Mouse (Mus musculus) adrenal gland, postnatal 10 days (tissue): ENCODE data around the gene F5. TPM values are rescaled to one million over a fixed set of nuclear protein-coding genes. Genes with fewer than 3 reads are reported as not detected.
"Not testable (repeated sequence)": the region's sequence is repeated elsewhere in the genome, so short reads cannot be mapped to it uniquely, and the experiment has no call there.

Experiments used
- DNase-seq: peaks from one replicate; pipeline ENCODE4 v3.0.0; 2021; ENCODE audit warnings: mixed read lengths
- total RNA-seq, 2 experiments: library from RNA; stranded (reverse); gene quantifications; 2 replicates each; pipeline ENCODE4 v1.2.3; 2021

Gene F5
- total RNA-seq, 2 experiments from 2014 or later, result 25.2 to 49.6 TPM

- DNase-seq, result no peak
These were observed 6.9 kb downstream of the F5 start for GRCm38 (mm10) chr1:164158571-164158970.

GRCm38 (mm10) chr1:164159781-164160180, 8.1 kb downstream of the F5 start:
- DNase-seq, result no peak

GRCm38 (mm10) chr1:164162745-164163144, 11.1 kb downstream of the F5 start:
- no peak for DNase-seq

GRCm38 (mm10) chr1:164168818-164169217, 17.2 kb downstream of the F5 start:
- DNase-seq, result no peak

GRCm38 (mm10) chr1:164170434-164170833, 18.8 kb downstream of the F5 start:
- no peak for DNase-seq

GRCm38 (mm10) chr1:164173145-164173544, 21.5 kb downstream of the F5 start:
- no peak for DNase-seq

GRCm38 (mm10) chr1:164176856-164177255, 25.2 kb downstream of the F5 start:
- no peak for DNase-seq

GRCm38 (mm10) chr1:164178429-164178828, 26.8 kb downstream of the F5 start:
- no peak for DNase-seq

GRCm38 (mm10) chr1:164184142-164184870, 32.7 kb downstream of the F5 start:
- peak; percentile 83 for DNase-seq

GRCm38 (mm10) chr1:164184871-164185223, 33.2 kb downstream of the F5 start:
- DNase-seq, result no peak

- DNase-seq, result peak; percentile 44
These were observed 33.7 kb downstream of the F5 start for GRCm38 (mm10) chr1:164185316-164185715.

GRCm38 (mm10) chr1:164187002-164187560, 35.4 kb downstream of the F5 start:
- no peak for DNase-seq

GRCm38 (mm10) chr1:164199551-164199950, 47.9 kb downstream of the F5 start:
- peak; percentile 37 for DNase-seq

- peak; percentile 25 for DNase-seq
These were observed 56.8 kb downstream of the F5 start for GRCm38 (mm10) chr1:164208437-164208836.

- DNase-seq, result no peak
These were observed 59.3 kb downstream of the F5 start for GRCm38 (mm10) chr1:164210899-164211298.

GRCm38 (mm10) chr1:164212686-164213085, 61.0 kb downstream of the F5 start:
- no peak for DNase-seq

GRCm38 (mm10) chr1:164214190-164214589, 62.6 kb downstream of the F5 start:
- DNase-seq, result no peak

GRCm38 (mm10) chr1:164215097-164215496, 63.5 kb downstream of the F5 start:
- no peak for DNase-seq

- no peak for DNase-seq
These were observed 63.9 kb downstream of the F5 start for GRCm38 (mm10) chr1:164215540-164215939.

GRCm38 (mm10) chr1:164217791-164218685, 66.4 kb downstream of the F5 start:
- DNase-seq, result no peak

- DNase-seq, result no peak
These were observed 68.6 kb downstream of the F5 start for GRCm38 (mm10) chr1:164220261-164220660.

- DNase-seq, result no peak
These were observed 71.5 kb downstream of the F5 start for GRCm38 (mm10) chr1:164223089-164223488.

GRCm38 (mm10) chr1:164231937-164232570, 80.4 kb downstream of the F5 start:
- DNase-seq, result not testable (repeated sequence)
